Mouse (Mus musculus) embryonic facial prominence, embryonic 14.5 days (tissue): ENCODE measurements at regions not wholly inside any gene's neighbourhood (a gene's known extent, or its start where the extent isn't known, plus 50 kb on each side); places are given as distances from the start of the nearest gene placed in this dataset.

Source experiments
- ATAC-seq: fragments of 200-750 bp; cut with Nextera tagmentation; 2 replicates; pipeline ENCODE4 v1.8.0; 2017; ENCODE audit warnings: low read depth, moderate number of reproducible peaks, moderate TSS enrichment
- DNase-seq: peaks from one replicate; pipeline ENCODE4 v3.0.0-alpha.2; 2015; ENCODE audit warnings: low spot score
- H3K27ac ChIP-seq: fragments of 300-500 bp; sonication (generic); replicated peaks from 2 replicates; pipeline ENCODE4 v1.5.1; 2014; ENCODE audit warnings: low read depth, mild to moderate bottlenecking, low read length, moderate library complexity
- H3K27me3 ChIP-seq: fragments of 300-500 bp; sonication (generic); replicated peaks from 2 replicates; pipeline ENCODE4 v1.6.1; 2014; ENCODE audit warnings: low read length; ENCODE audit not compliant: control insufficient read depth, insufficient read depth
- H3K36me3 ChIP-seq: fragments of 300-500 bp; sonication (generic); 2 replicates; pipeline ENCODE4 v1.6.1; 2014; ENCODE audit warnings: low read length, mixed read lengths; ENCODE audit not compliant: control insufficient read depth, insufficient read depth
- H3K4me1 ChIP-seq: fragments of 300-500 bp; sonication (generic); 2 replicates; pipeline ENCODE4 v1.6.1; 2014; ENCODE audit warnings: antibody characterized with exemption, low read length; ENCODE audit not compliant: control insufficient read depth, insufficient read depth
- H3K4me2 ChIP-seq: fragments of 300-500 bp; sonication (generic); 2 replicates; pipeline ENCODE4 v1.6.1; 2014; ENCODE audit warnings: low read depth, mild to moderate bottlenecking, low read length, moderate library complexity, mixed read lengths
- H3K4me3 ChIP-seq: fragments of 300-500 bp; sonication (generic); 2 replicates; pipeline ENCODE4 v1.5.1; 2014; ENCODE audit warnings: low read depth, mild to moderate bottlenecking, low read length
- H3K9ac ChIP-seq: fragments of 300-500 bp; sonication (generic); 2 replicates; pipeline ENCODE4 v1.6.1; 2014; ENCODE audit warnings: low read depth, mild to moderate bottlenecking, low read length, moderate library complexity, mixed read lengths
- H3K9me3 ChIP-seq: fragments of 300-500 bp; sonication (generic); 2 replicates; pipeline ENCODE4 v1.6.1; 2016; ENCODE audit warnings: low read length; ENCODE audit not compliant: control insufficient read depth
- WGBS: fragments of 180-500 bp; shearing (Covaris S2); extraction: QIAGEN DNeasy Blood & Tissue Kit; methylation state at CpG from one replicate; pipeline ENCODE4 v1.1.7; 2014; 5-methylcytosine and 5-hydroxymethylcytosine counted together

- Histone ChIP-seq H3K4me1 (peaks cover 13% of the 10 kb centered on the region), H3K27ac (peak overlapping the region; percentile 52)
Observed at GRCm38 (mm10) chr5:73781190-73781940, 130.2 kb downstream of the Spata18 start.

GRCm38 (mm10) chr5:73782214-73783091 is 131.3 kb downstream of the Spata18 start:
- Histone ChIP-seq H3K4me3 (no peak overlapping the region), H3K4me2 (peak overlapping the region; percentile 14; the same call in 1 of the 2 replicates), H3K27ac (peak overlapping the region; percentile 76), H3K27me3 (no peaks in the 10 kb centered on the region), H3K9ac (no peak overlapping the region), H3K9me3 (no peaks in the 10 kb centered on the region), H3K36me3 (no peaks in the 10 kb centered on the region), H3K4me1 (peaks cover 13% of the 10 kb centered on the region)
- ATAC-seq, result peak; percentile 87
- peak; percentile 80 for DNase-seq
- 20% methylated on average over 15 of the region's 15 CpGs for WGBS

More at GRCm38 (mm10) chr5:73781190-73781940, 130.2 kb downstream of the Spata18 start:
- no peak overlapping the region for H3K4me3 ChIP-seq
- H3K36me3 ChIP-seq, result no peaks in the 10 kb centered on the region
- H3K9ac ChIP-seq, result no peak overlapping the region
- ATAC-seq (no peak), DNase-seq (no peak)
- no peak overlapping the region for H3K4me2 ChIP-seq
- H3K9me3 ChIP-seq, result no peaks in the 10 kb centered on the region
- H3K27me3 ChIP-seq, result no peaks in the 10 kb centered on the region
- WGBS, result 91% methylated on average over 22 of the region's 23 CpGs

- H3K4me1 ChIP-seq, result peaks cover 11% of the 10 kb centered on the region
- no peaks in the 10 kb centered on the region for H3K27me3 ChIP-seq
- 49% methylated on average over 5 of the region's 5 CpGs for WGBS
- no peak overlapping the region for H3K9ac ChIP-seq
- H3K36me3 ChIP-seq, result no peaks in the 10 kb centered on the region
- H3K4me2 ChIP-seq, result no peak overlapping the region
- DNase-seq (no peak), ATAC-seq (no peak)
- H3K4me3 ChIP-seq, result no peak overlapping the region
- no peak overlapping the region for H3K27ac ChIP-seq
- H3K9me3 ChIP-seq, result no peaks in the 10 kb centered on the region
Observed at GRCm38 (mm10) chr5:73787275-73787674, 136.1 kb downstream of the Spata18 start.

GRCm38 (mm10) chr5:73792216-73792615 is 141.0 kb downstream of the Spata18 start:
- H3K9me3 ChIP-seq, result no peaks in the 10 kb centered on the region
- no peak overlapping the region for H3K4me2 ChIP-seq
- H3K4me3 ChIP-seq, result no peak overlapping the region
- WGBS, result 54% methylated on average over 3 of the region's 3 CpGs
- no peaks in the 10 kb centered on the region for H3K36me3 ChIP-seq
- DNase-seq (no peak), ATAC-seq (no peak)
- H3K9ac ChIP-seq, result no peak overlapping the region
- 0 out of 2 replicates have a peak, but pooled peaks cover 3% of the 10 kb centered on the region for H3K4me1 ChIP-seq
- no peak overlapping the region for H3K27ac ChIP-seq
- no peaks in the 10 kb centered on the region for H3K27me3 ChIP-seq

GRCm38 (mm10) chr5:73796201-73796600 is 145.0 kb downstream of the Spata18 start:
- 0 out of 2 replicates have a peak, but pooled peaks cover 3% of the 10 kb centered on the region for H3K4me1 ChIP-seq
- DNase-seq (peak; percentile 83), ATAC-seq (peak; percentile 33; the same call in 1 of the 2 replicates)
- H3K4me3 ChIP-seq, result no peak overlapping the region
- H3K4me2 ChIP-seq, result no peak overlapping the region
- H3K27ac ChIP-seq, result peak overlapping the region; percentile 65
- no peaks in the 10 kb centered on the region for H3K27me3 ChIP-seq
- no peak overlapping the region for H3K9ac ChIP-seq
- no peaks in the 10 kb centered on the region for H3K36me3 ChIP-seq
- no peaks in the 10 kb centered on the region for H3K9me3 ChIP-seq
- WGBS, result 19% methylated on average over 2 of the region's 2 CpGs

GRCm38 (mm10) chr5:73797980-73798379 is 146.8 kb downstream of the Spata18 start:
- H3K27me3 ChIP-seq, result no peaks in the 10 kb centered on the region
- WGBS, result 57% methylated on average over 3 of the region's 3 CpGs
- no peak for DNase-seq
- H3K27ac ChIP-seq, result no peak overlapping the region
- H3K36me3 ChIP-seq, result no peaks in the 10 kb centered on the region
- 0 out of 2 replicates have a peak, but pooled peaks cover 3% of the 10 kb centered on the region for H3K4me1 ChIP-seq
- H3K9ac ChIP-seq, result no peak overlapping the region
- H3K4me3 ChIP-seq, result no peak overlapping the region
- H3K4me2 ChIP-seq, result no peak overlapping the region
- no peaks in the 10 kb centered on the region for H3K9me3 ChIP-seq
- ATAC-seq, result no peak

GRCm38 (mm10) chr5:73803431-73803830 is 152.3 kb downstream of the Spata18 start:
- no peak overlapping the region for H3K4me2 ChIP-seq
- no peaks in the 10 kb centered on the region for H3K9me3 ChIP-seq
- H3K4me1 ChIP-seq, result no peaks in the 10 kb centered on the region
- H3K9ac ChIP-seq, result no peak overlapping the region
- no peak for ATAC-seq
- no peak overlapping the region for H3K4me3 ChIP-seq
- 69% methylated on average over 1 of the region's 1 CpGs for WGBS
- H3K27me3 ChIP-seq, result no peaks in the 10 kb centered on the region
- no peak overlapping the region for H3K27ac ChIP-seq
- DNase-seq, result no peak
- no peaks in the 10 kb centered on the region for H3K36me3 ChIP-seq

GRCm38 (mm10) chr5:73804556-73805230 is 153.5 kb downstream of the Spata18 start:
- H3K27ac ChIP-seq, result no peak overlapping the region
- H3K36me3 ChIP-seq, result no peaks in the 10 kb centered on the region
- no peaks in the 10 kb centered on the region for H3K4me1 ChIP-seq
- no peak for ATAC-seq
- 76% methylated on average over 4 of the region's 4 CpGs for WGBS
- H3K4me2 ChIP-seq, result no peak overlapping the region
- DNase-seq, result no peak
- no peaks in the 10 kb centered on the region for H3K9me3 ChIP-seq
- no peaks in the 10 kb centered on the region for H3K27me3 ChIP-seq
- H3K4me3 ChIP-seq, result no peak overlapping the region
- no peak overlapping the region for H3K9ac ChIP-seq
